Mouse (Mus musculus): ENCODE measurements at regions not wholly inside any gene's neighbourhood (a gene's known extent, or its start where the extent isn't known, plus 50 kb on each side); places are given as distances from the start of the nearest gene placed in this dataset.

DNA sequence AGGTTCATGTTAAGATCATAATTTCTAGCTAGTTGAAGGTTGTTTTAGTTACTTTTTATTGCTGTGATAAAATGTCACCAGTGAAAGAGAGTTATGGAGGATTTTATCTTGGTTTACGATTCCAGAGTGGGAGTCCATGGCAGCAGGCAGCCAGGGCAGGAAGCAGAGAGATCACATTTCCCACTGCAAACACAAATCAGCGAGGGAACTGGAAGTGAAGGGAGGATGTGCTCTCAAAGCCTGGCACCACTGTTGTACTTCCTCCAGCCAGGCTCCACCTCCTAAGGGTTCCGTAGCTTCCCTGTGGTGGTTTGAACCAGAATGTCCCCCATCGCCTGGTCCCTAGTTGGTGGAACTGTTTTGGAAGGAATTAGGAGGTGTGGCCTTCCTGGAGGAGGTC is 141.9 kb upstream of the Tsc22d1 start:
- TF ChIP-seq MAFK (IDR thresholded peaks at IDR 0.05; ENCODE audit: insufficient read depth, low read depth, low read length) (no peak), ZNF384 (IDR thresholded peaks at IDR 0.05; ENCODE audit: low read depth, low read length) (no peak), HCFC1 (IDR thresholded peaks at IDR 0.05; ENCODE audit: borderline replicate concordance, insufficient read depth, low read length) (no peak), ZC3H11A (IDR thresholded peaks at IDR 0.05; ENCODE audit: borderline replicate concordance, low read depth, low read length) (no peak), CHD2 (IDR thresholded peaks at IDR 0.05; ENCODE audit: low read depth, low read length) (no peak)
